Mouse (Mus musculus) adrenal gland, postnatal 4 days (tissue): ENCODE measurements around the gene Nemf. TPM values are rescaled to one million over a fixed set of nuclear protein-coding genes. Genes with fewer than 3 reads are reported as not detected.
A peak's percentile ranks its signal among the peaks of the same experiment; 100 is the strongest.
"Not testable (repeated sequence)": the region's sequence is repeated elsewhere in the genome, so short reads cannot be mapped to it uniquely, and the experiment has no call there.

Experiments
- DNase-seq, 2 experiments: peaks; one replicate each; pipeline ENCODE4 v3.0.0; 2021 to 2022; ENCODE audit warnings: low spot score in 2 of 2, mixed read lengths in 2 of 2
- total RNA-seq, 2 experiments: library from RNA; stranded (reverse); gene quantifications; 2 replicates each; pipeline ENCODE4 v1.2.3; 2021

Nemf gene
- total RNA-seq, 2 experiments from 2014 or later = 45.4 to 49.9 TPM

- DNase-seq = no peak
Observed at GRCm38 (mm10) chr12:69373850-69374766, 17.1 kb upstream of the Nemf start.

- no peak for DNase-seq
Observed at GRCm38 (mm10) chr12:69372731-69373331, 15.9 kb upstream of the Nemf start.

GRCm38 (mm10) chr12:69371854-69372671, 15.1 kb upstream of the Nemf start, which contains the start of the genes Arf6 and Gm9887:
Gene Arf6 (plus strand): TSS chr12:69372150.
Gene Gm9887 (minus strand): TSS chr12:69372458.
- DNase-seq = peak; percentile 96 to 97

GRCm38 (mm10) chr12:69371421-69371853, 14.5 kb upstream of the Nemf start:
- DNase-seq = no peak

- no peak for DNase-seq
Observed at GRCm38 (mm10) chr12:69370936-69371335, 14.0 kb upstream of the Nemf start.

GRCm38 (mm10) chr12:69367557-69367956, 10.6 kb upstream of the Nemf start:
- DNase-seq = no peak

- no peak for DNase-seq
Observed at GRCm38 (mm10) chr12:69366424-69366823, 9.5 kb upstream of the Nemf start.

- no peak for DNase-seq
Observed at GRCm38 (mm10) chr12:69365757-69366156, 8.8 kb upstream of the Nemf start.

GRCm38 (mm10) chr12:69363899-69364762, 7.2 kb upstream of the Nemf start:
- DNase-seq = peak; percentile 59 to 62

GRCm38 (mm10) chr12:69363110-69363509, 6.1 kb upstream of the Nemf start:
- DNase-seq = not testable (repeated sequence)

GRCm38 (mm10) chr12:69362388-69362787, 5.4 kb upstream of the Nemf start:
- DNase-seq = no peak

- DNase-seq = no peak
Observed at GRCm38 (mm10) chr12:69361919-69362318, 5.0 kb upstream of the Nemf start.

- DNase-seq = peak; percentile 98 to 100
Observed at GRCm38 (mm10) chr12:69360997-69361899, 4.3 kb upstream of the Nemf start.

GRCm38 (mm10) chr12:69360655-69360996, 3.7 kb upstream of the Nemf start:
- DNase-seq = peak in 1 of 2 experiments; percentile 17

GRCm38 (mm10) chr12:69357300-69357646, 308 bp upstream of the Nemf start:
- DNase-seq = no peak

GRCm38 (mm10) chr12:69351685-69352084, 5.3 kb downstream of the Nemf start:
- no peak for DNase-seq

GRCm38 (mm10) chr12:69349928-69350327, 7.0 kb downstream of the Nemf start:
- DNase-seq = no peak

GRCm38 (mm10) chr12:69333547-69333946, 23.4 kb downstream of the Nemf start:
- no peak for DNase-seq

GRCm38 (mm10) chr12:69332147-69332546, 24.8 kb downstream of the Nemf start:
- no peak for DNase-seq

- no peak for DNase-seq
Observed at GRCm38 (mm10) chr12:69331187-69331586, 25.8 kb downstream of the Nemf start.
